Mouse (Mus musculus) MN1 (cell line): ENCODE results near the gene Gm17949.
"Not testable (repeated sequence)": the region's sequence is repeated elsewhere in the genome, so short reads cannot be mapped to it uniquely, and the experiment has no call there.

ENCODE experiments used
- DNase-seq: peaks from one replicate; pipeline ENCODE4 v3.0.0-alpha.2; 2016; ENCODE audit warnings: low spot score

Gene Gm17949

GRCm38 (mm10) chr17:57047406-57047805 is 36.1 kb downstream of the Gm17949 start:
- DNase-seq, result no peak

GRCm38 (mm10) chr17:57048816-57049215 is 37.5 kb downstream of the Gm17949 start:
- no peak for DNase-seq

- DNase-seq, result not testable (repeated sequence)
These were observed 40.4 kb downstream of the Gm17949 start for GRCm38 (mm10) chr17:57051679-57052078.

GRCm38 (mm10) chr17:57056246-57056645 is 45.0 kb downstream of the Gm17949 start:
- no peak for DNase-seq

GRCm38 (mm10) chr17:57058891-57059485 is 47.7 kb downstream of the Gm17949 start, which contains the start of gene Crb3:
Gene Crb3, plus strand, starts transcription at chr17:57059105.
- DNase-seq, result peak; percentile 56

- peak; percentile 88 for DNase-seq
These were observed 48.3 kb downstream of the Gm17949 start, which contains the start of gene Slc25a23 for GRCm38 (mm10) chr17:57059486-57059977. Gene Slc25a23, minus strand, starts transcription at chr17:57059863.

- DNase-seq, result peak; percentile 98
These were observed 49.0 kb downstream of the Gm17949 start for GRCm38 (mm10) chr17:57060231-57060801.

- no peak for DNase-seq
These were observed 49.8 kb downstream of the Gm17949 start for GRCm38 (mm10) chr17:57061069-57061468.

GRCm38 (mm10) chr17:57062011-57062521 is 50.8 kb downstream of the Gm17949 start:
- no peak for DNase-seq

GRCm38 (mm10) chr17:57062548-57062947 is 51.3 kb downstream of the Gm17949 start:
- no peak for DNase-seq

- DNase-seq, result no peak
These were observed 51.8 kb downstream of the Gm17949 start for GRCm38 (mm10) chr17:57063031-57063430.

GRCm38 (mm10) chr17:57066908-57067307 is 55.6 kb downstream of the Gm17949 start:
- no peak for DNase-seq

GRCm38 (mm10) chr17:57070272-57070671 is 59.0 kb downstream of the Gm17949 start:
- DNase-seq, result no peak

GRCm38 (mm10) chr17:57070699-57071098 is 59.4 kb downstream of the Gm17949 start:
- no peak for DNase-seq
